Comparison of ENCODE assay signal across 6 mouse cellular contexts in genomic region chr3:130535021-130535420, GRCm38 (mm10).
"Had no signal": no experiment of that assay in that cellular context is flagged by ENCODE, and none has a peak within 500 bp of the region (broad histone marks: within the 10 kb centered on the region; RNA-seq: fewer than 3 reads in every experiment).

No protein-coding gene starts in this region.

- DNase-seq: liver, postnatal 0 days; lung, postnatal 10 days; right cerebral cortex, postnatal 14 days; thymus, adult 2 months; thymus, postnatal 25 days; thymus, postnatal 4 days had no signal
